Mouse (Mus musculus) spleen, adult 18-20 months (tissue): Measurements from ENCODE around the gene 2410002F23Rik.
"Not testable (repeated sequence)": the region's sequence is repeated elsewhere in the genome, so short reads cannot be mapped to it uniquely, and the experiment has no call there.

ENCODE experiments used
- DNase-seq, 2 experiments: peaks; one replicate each; pipeline ENCODE4 v3.0.0; 2022; ENCODE audit warnings: mixed read lengths in 2 of 2

The 2410002F23Rik gene

DNA sequence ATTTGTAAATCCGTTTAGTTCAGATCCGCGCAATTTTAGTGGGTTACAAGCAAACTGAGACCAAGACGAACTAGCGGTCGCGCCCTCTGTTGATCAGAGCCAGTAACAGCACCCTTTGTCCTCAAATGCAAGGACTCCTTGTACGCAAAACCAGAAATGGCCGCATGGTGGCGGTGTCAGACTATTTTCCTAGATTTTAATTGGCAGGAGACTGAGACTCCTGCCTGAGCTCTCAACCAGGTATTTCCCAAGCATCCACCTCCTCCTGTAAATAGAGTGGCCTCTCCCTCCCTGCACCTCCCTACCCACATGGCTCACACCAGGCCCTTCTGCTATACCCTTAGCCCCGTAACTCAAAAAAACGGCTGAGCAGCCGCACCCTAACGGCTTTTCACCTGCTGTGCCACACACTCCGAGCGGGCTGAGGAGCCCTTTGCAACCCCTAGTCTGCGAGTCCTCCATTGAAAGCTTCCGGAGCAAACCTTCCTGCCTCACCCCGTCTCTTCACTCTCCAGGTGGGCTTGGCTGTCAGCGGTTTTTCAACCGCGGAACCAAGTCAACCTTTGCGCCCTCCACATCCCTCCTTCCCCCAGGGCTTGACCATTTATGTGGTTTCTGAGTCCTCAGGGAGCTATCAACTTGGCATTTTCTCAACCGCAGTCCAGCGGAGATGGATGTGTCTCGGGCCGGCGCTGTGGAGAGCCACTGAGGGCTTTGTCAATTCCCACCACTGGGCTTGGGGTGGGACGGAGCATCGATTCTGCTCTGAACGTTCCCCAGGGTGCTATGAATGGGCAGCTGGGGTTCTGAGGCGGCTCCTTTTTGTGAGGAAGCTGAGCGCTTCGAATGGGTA lies 16.5 kb downstream of the 2410002F23Rik start:
- DNase-seq: peak; percentile 80 to 96

DNA sequence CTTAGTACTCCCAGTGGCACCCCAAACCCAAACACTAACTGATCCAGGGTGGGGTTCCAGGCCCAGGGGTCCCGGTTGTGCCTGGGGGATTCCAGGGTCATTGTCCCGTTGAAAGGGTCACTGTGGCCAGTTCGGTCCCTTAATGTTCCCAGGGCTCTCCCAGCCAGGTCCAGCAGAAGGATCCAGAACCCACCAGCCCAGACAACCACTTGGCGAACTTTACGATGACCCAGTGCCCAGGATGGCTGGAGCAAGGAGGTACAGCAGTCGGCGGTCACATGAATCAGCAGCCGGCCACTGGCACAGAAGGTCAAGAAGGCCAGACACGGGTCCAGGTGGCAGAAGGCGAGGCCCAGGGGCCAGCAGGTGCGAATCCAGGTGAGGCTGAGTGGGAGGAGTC lies 21.6 kb downstream of the 2410002F23Rik start:
- no peak for DNase-seq

DNA sequence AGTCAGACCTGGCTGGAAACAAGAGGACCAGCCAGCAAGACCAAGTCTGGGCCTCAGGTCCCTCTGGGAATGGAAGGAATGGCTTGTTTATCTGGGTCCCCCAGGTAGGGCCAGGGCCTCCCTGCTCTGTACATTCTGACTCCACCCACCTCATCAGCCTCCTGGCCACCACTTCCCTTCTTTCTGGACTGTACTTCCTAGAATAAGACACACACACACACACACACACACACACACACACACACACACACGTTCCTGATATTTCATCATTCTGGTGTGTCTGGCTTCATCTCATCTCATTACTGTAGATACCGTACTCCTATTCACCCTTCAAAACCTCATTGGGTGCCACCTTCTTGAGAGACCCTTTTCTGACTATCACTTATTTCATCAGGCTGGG lies 22.9 kb downstream of the 2410002F23Rik start:
- DNase-seq: no peak

DNA sequence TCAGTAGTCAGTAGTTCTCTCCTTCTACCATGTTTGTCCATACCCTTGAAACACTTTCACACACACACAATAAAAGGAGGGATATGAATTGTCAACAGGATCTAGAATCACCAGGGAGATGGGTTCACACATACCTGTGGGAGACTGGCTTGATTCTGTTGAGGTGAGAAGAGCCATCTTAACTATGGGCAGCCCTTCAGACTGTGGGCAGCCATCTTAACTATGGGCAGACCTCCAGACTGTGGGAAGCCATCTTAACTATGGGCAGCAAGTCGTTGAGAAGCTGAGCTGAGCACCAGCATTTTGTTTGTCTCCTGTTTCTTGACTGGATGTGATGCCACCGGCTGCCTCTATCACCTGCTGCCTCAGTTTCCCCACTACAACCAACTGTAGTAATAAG lies 24.8 kb downstream of the 2410002F23Rik start:
- no peak for DNase-seq

DNA sequence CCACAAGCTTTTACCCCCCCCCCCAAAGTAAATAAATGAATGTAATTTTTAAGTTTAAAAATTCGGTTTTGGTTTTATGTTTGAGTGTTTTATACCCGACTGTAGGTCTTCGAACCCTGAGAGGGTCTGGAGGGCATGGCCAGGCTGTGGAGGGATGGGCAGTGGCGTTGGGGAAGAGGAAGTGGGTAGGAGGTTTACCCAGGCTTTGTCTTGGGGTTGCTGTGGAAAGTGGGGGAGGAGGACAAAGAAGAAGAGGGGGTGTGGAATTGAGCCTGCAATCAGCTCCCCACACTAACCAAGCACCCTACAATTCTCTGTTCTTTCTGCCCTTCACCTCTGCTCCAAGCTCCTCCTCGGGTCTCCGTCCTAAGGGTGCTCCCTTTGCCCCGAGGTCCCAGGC lies 26.0 kb downstream of the 2410002F23Rik start:
- no peak for DNase-seq

DNA sequence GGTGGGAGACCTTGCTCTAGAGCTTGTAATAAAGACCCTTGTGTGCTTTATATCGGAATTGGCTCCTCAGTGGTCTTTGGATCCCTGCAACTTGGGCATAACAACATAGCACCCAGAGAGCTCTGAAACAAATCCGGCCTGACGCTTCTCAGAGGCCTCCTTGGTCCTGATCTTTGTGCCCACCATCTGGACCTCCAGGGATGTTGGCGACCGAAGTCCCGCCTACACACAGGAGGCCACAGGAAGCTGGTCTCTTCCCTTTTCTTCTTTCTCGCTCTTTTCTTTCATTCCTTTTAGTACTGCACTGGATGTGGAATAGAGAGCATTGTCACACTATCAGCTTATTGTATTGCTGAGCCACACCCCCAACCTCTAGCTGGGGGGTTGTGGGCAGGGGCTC lies 26.9 kb downstream of the 2410002F23Rik start:
- DNase-seq: no peak

GRCm38 (mm10) chr7:44274096-44274495 lies 27.6 kb downstream of the 2410002F23Rik start:
- no peak for DNase-seq

- DNase-seq: no peak
Observed at GRCm38 (mm10) chr7:44275546-44275945, 29.0 kb downstream of the 2410002F23Rik start.

- no peak for DNase-seq
Observed at GRCm38 (mm10) chr7:44276461-44277249, 30.1 kb downstream of the 2410002F23Rik start.

DNA sequence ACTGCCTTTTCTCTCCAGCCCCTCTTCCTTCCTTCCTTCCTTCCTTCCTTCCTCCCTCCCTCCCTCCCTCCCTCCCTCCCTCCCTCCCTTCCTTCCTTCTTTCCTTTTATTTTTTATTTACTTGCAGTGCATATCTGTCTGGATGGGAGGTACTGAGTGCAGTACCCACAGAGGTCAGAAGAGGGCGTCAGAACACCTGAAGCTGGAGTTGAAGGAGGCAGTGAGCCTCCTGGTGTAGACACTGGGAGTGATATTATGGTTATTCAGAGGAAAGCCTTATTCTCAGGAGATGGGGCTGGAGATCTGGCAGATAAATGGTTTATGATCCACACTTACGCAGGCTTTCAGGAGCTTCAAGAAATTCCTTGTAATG lies 30.7 kb downstream of the 2410002F23Rik start:
- DNase-seq: peak; percentile 42 to 72

GRCm38 (mm10) chr7:44280959-44281358 lies 34.4 kb downstream of the 2410002F23Rik start:
- no peak for DNase-seq

DNA sequence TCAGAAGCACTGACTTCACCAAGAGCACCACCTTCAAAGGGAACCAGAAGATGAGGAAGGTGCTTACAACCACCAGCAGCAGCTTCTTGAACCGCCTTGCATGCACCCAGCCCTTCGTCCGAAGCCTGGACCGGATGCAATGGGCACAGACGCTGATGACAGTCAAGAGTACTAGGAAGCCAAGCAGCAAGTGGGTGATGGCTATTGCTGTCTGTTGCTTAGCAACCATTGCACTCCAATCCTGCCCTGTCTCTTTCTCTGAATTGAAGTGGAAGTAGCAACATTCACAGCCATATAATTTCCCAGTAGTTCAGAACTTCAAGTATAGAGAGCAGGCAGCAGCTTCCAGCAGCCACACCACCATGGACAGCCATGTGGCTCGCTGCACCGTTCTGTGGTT lies 35.1 kb downstream of the 2410002F23Rik start:
- DNase-seq: no peak

- DNase-seq: no peak
Observed at GRCm38 (mm10) chr7:44287760-44288159, 41.2 kb downstream of the 2410002F23Rik start.

- no peak for DNase-seq
Observed at GRCm38 (mm10) chr7:44290986-44291385, 44.5 kb downstream of the 2410002F23Rik start.

GRCm38 (mm10) chr7:44291418-44291817 lies 44.9 kb downstream of the 2410002F23Rik start:
- no peak for DNase-seq

- DNase-seq: not testable (repeated sequence)
Observed at GRCm38 (mm10) chr7:44297501-44297900, 51.0 kb downstream of the 2410002F23Rik start.
